Mouse (Mus musculus) kidney, postnatal 36 days (tissue): ENCODE data around the gene Lsm14b.
A peak's percentile ranks its signal among the peaks of the same experiment; 100 is the strongest.

ENCODE experiments used
- DNase-seq, 2 experiments: peaks; one replicate each; pipeline ENCODE4 v3.0.0; 2021 to 2022; ENCODE audit warnings: mixed read lengths in 2 of 2

The Lsm14b gene

DNA sequence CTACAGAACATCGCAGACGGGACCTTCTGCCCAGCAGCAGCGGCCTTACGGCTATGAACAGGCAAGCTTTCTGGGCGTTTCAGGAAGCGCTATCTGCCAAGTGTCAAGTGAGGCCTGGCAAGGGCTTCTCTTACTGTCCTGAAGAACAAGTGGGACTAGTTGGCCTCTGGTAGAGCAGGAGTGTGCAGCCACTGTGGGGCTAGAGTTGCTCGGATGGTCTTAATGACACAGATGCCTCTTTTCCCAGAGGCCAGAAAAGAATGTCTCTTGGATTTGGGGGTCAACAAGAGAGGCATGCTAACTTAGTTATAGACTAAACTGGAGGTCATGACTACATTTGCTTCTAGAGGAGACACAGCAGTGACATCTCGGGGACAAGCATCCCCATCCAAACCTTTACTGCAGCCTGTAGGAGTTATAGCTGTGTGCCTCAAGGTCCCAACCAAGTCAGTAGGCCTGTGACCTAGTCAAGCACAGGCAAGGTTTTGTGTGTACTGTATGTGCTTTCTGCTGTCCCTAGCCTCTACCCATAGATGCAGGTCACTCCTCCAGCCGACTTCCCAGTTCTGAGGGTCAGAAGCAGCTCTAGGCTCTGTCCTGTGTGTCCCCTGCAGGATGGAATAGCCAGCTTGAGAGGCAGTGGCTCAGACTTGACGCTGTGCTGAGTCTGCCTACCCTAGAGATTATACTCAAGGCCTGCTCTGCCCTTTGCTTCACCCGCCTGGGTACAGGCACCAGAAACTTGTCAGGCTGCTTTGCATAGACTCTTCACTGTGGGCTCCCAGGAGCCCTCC, 38.7 kb downstream of the Lsm14b start:
- no peak for DNase-seq

DNA sequence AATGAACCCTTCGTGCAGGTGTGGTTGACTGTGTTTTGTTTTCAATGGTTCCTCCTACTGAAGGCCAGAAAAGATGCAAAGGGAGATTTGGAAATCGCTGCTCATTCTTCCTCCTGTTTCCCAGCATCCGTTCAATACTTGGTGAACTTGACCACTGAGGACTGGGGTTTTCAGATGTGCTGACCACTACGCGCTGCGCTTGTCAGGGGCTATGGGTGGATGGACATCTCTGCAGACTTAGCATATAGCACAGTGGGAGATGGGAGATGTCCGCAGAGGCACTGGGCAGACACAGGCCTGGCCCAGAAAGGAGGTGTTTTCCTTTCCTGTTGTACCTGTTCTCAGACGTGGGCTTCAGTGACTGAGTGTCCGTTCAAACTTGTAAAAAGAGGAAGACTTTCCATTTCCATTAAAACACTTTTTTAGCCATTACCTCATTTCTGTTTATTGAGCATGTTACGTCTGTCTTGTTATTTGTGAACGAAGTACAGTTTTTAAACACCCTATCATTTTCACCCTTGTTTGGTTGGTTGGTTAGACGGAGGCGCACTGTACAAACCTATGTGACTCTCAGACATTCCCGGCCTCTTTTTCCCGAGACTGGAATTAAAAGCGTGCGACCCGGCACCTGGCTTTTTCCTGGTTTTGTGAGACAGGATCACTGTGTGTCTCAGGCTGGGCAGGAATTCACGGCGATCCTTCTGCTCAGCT, 45.1 kb downstream of the Lsm14b start:
- no peak for DNase-seq

DNA sequence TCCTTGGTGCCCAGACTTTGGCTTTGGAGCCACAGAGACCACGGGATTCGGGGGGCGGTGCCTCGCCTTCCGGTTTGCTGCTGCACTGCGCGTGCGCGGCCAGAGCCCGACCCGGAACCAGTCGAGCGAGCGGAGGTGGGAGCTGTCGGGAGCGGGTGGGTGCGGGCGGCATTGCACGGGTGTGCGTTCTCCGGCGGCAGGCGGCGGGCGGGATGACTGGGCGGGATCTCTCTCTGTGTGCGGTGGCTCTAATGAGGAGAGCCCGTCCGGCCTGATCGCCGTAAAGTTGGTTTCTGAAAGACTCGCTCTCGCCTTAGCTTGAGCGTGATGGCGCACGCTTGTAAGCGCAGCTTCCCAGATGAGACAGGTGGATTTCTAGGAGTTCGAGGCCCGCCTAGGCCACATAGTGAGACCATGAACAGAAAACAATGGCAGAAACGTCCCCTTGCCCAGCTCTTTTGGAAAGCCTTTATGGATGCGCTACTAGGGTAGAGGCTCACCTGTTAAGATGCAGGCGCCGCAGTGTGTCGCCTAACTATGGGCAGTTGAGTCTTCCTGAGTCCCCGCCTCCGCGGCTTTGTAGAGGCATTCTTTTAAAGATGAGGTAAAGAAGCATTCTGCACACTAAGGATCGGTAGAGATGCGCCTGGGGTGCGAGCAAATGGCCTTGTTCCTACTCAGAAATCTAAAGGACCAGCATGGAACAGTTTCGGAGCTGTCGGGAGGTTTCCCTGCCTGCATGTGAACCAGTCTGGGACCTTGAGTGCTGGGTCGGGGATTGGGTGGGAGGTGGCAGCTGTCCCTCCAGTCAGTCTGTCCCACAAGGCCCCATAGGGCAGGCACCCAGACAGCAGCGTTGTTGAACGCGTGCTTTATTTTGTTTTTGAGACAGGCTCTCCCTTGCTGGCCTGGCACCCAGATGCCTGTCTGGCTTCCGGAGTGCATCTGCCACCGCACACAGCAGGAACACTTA, 46.0 kb downstream of the Lsm14b start, which contains the start of gene Mtg2:
Mtg2 (plus strand) TSS at position 108 of the 973 bp plus-strand sequence.
- DNase-seq = peak; percentile 95 to 97

- no peak for DNase-seq
Observed at GRCm38 (mm10) chr2:180071671-180072070, 46.9 kb downstream of the Lsm14b start.

DNA sequence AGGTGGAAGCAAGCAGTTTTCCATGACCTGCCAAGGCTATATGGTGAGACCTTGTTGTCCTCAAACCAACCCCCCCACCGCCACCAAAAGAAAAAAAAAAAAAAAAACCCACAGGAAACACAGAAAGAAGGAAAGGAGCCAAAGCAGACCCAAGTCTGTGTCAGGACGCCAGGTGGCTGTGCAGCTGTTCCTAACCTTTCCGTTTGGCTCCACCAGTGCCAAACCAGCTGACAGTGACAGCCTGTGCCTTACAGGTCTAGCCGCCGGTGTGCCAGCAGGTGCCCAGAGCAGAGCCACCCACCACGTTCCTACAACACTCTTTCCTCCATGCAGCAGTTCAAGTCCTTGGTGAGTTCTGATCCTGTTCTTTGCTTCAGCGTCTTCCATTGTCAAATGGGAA, 48.1 kb downstream of the Lsm14b start:
- DNase-seq = no peak

DNA sequence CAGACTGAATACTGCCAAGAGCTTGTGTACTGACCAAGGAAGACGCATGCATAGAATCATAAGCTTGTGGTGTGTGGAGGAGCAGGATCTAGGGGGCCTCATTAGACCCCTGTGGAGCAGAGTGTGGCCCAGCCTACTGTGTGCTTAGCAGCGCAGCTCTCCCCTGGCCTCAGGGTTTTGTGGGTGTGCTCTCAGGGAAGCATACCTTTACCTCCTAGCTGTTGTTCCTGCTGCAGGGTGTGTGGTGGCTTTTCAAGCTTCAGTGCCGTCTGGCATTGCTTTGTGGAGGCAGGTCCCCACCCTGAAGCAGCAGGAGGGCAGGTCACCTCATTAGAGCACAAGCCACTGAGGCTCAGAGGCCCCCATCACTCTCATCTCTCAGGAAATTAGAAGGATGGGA, 52.8 kb downstream of the Lsm14b start:
- DNase-seq = no peak

DNA sequence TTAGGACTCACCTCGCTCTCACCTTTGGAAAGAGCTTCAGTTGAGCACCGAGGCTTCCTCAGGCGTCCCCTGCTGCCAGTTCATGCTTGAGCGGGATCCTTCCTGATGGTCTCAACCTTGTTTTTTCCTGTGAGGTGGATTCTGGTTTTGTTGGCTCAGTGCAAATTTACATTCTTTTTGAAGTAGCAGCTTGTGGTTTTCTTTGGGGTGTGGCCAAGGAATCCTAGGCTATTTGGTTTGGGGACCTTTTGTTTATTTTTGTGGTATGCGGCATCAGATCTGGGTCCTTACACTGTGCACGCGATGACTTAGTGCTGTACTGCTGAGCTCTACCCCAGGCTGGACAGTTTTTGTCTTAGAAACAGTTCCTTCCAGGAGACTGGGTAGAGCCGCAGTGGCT, 55.9 kb downstream of the Lsm14b start:
- no peak for DNase-seq

DNA sequence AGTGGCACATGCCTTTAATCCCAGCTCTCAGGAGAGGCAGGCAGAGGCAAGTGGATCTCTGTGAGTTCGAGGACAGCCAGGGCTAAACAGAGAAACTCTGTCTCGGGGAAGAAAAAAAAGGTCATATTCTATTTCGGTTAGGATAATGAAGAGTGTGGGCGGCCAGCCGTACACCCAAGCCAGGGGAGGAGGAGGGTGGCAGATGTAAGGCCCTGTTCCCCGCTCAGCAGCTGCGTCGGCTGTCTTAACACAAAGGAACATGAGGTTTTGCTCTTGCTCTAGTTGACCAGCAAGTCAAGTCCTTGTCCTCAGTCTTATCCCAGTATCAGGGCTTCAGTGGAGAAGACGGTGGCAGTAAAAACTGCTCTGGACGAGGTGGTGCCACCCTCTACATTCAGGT, 58.3 kb downstream of the Lsm14b start:
- DNase-seq = no peak

DNA sequence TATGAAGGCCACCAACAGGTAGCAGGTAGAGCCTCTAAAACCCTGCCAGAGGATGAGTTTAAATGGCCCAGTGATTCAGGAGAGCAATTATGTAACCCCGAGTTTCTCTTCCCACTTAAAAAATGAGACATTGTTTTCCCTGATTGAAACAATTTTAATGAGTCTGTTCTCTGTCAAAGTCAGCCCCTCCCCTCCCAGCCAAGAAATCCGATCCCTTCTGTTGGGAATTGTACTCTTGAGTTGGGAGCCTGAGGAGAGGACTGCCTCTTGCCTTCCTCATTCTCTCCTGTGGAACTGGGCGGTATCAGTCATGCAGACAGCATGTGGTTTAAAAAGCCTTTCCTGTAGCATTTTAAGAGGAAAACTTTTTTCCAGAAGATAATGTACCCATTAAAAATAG, 59.8 kb downstream of the Lsm14b start:
- DNase-seq = no peak
